Mouse (Mus musculus) kidney, postnatal 4 days (tissue): ENCODE measurements around the gene Gfer.
"Not testable (repeated sequence)": the region's sequence is repeated elsewhere in the genome, so short reads cannot be mapped to it uniquely, and the experiment has no call there.

Experiments
- DNase-seq, 2 experiments: peaks; one replicate each; pipeline ENCODE4 v3.0.0; 2021; ENCODE audit warnings: mixed read lengths in 2 of 2

Gene Gfer

GRCm38 (mm10) chr17:24687146-24687595 lies 8.8 kb downstream of the Gfer start:
- DNase-seq = peak; percentile 73 to 79

GRCm38 (mm10) chr17:24686514-24686913 lies 9.4 kb downstream of the Gfer start:
- peak; percentile 62 to 75 for DNase-seq

DNA sequence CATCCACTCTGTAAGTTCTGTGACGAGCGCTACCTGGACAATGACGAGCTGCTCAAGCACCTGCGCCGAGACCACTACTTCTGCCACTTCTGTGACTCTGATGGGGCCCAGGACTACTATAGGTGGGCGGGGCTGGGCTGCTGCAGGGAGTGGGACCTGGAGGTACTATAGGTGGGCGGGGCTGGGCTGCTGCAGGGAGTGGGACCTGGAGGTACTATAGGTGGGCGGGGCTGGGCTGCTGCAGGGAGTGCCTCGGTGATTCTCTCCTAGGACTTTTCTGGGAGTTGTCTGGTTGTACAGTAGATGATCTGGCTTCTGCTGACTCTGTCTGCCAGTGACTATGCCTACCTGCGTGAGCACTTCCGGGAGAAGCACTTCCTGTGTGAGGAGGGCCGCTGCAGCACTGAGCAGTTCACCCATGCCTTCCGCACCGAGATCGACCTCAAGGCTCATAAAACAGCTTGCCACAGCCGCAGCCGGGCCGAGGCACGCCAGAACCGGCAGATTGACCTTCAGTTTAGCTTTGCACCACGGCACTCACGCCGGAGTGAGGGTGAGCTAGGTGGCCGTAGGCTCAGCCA lies 18.4 kb downstream of the Gfer start:
- no peak for DNase-seq

DNA sequence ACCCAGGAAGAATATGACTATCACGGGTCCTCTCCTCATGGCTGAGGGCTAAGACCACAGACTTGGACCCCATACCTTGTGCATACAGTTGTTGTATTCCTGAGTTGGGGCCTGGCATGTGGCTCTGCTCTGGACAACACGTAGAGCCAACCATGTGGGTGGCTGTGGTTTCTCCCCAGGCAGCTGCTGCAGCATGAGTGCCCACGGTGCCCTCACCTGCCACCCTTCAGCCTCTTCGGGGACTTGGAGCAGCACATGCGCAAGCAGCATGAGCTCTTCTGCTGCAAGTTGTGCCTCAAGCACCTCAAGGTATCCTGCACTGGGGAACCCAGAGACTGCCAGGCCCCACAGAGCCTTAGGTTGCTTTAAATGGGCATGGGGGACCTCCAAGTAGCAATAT lies 19.1 kb downstream of the Gfer start:
- DNase-seq = no peak

- DNase-seq = peak; percentile 82 to 86
Measured at GRCm38 (mm10) chr17:24676187-24676586, 19.8 kb downstream of the Gfer start.

DNA sequence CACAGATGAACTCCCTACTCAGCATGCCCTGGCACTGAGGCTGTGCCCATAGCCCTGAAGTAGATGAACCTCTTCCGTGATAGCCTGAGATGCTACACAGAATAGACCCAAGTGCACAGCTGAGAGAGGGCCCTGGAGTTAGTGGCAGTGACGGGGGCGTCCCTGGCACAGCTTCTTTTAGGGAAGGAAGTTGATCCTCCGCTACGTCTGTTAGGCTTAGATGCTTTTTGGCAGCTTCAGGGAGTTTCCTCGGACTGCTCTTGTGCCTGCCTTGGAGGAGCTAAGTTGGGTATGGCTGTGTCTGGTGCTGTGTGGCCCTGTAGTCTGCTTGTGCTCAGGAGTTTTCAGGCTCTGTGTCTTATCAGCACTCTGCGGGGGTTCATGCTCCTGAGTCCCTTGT lies 21.7 kb downstream of the Gfer start:
- DNase-seq = no peak

DNA sequence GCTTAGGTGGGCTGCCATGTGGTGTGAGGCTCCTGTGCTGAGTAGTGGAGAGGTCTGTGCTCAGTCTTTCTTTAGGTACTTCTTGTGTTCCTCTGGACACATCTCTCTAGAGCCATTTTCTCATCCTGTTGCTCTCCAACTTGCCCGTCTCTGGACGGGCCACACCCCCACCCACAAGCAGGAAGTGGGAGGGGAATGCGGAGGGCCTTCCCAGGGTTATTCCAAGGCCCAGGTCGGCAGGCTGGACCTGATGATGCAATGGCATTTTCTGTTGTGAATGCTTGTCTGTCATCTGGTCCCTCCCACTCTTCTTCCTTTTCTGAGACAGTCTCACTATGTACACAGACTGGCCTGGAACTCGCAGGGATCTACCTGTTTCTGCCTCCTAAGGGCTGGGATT lies 23.8 kb downstream of the Gfer start:
- peak; percentile 55 to 72 for DNase-seq

DNA sequence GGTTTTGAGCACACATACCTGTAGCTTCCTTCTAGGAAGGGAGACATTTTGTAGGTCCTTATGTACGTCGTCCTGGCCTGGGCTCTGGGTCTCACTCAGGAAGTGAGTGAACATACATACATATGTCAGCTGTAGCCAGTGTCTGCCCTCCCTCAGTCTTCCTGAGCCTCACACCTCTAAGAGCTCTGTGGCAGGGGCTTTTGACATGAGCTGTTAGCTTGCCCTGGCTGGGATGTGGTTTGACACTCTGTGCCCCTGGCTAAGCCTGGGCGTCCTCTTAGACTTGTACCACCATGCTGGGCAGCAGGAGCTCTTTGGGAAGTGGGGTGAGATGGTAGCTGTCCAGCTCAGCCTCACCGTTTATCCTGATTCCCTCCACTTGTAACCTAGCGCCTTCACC lies 24.6 kb downstream of the Gfer start:
- no peak for DNase-seq

- no peak for DNase-seq
Measured at GRCm38 (mm10) chr17:24670246-24670844, 25.6 kb downstream of the Gfer start.

DNA sequence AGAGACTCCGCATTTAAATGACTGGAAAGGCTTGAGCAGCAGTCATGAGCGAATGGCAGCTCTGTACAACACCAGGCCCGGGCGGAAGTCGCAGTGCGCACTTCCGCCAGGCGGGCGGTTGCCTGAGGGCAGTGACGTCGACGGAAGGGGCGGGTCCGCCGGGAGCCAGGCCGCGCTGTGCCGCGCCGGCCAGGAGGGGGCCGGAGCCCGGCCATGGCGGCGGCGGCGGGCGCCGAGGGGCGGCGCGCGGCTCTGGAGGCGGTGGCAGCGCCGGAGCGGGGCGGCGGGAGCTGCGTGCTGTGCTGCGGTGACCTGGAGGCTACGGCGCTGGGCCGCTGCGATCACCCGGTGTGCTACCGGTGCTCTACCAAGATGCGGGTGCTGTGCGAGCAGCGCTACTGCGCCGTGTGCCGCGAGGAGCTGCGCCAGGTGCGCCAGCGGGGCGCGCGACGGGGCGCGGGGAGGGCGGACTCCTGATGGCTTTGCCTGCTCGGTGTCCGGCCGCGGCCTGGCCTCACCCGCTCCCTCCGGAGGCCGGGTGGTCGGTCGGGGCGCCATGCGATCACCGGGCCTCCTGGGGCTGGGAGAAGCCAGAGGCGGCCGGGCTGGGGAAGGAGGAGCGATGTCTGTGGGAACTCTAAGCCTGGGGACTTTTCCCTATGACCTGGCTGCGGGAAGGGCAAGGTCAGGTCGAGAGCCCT lies 26.3 kb downstream of the Gfer start, which contains the start of gene Zfp598:
Gene Zfp598 (plus strand): TSS at position 143 of the 701 bp plus-strand sequence.
- DNase-seq = peak; percentile 98

GRCm38 (mm10) chr17:24669214-24669544 lies 26.8 kb downstream of the Gfer start:
- DNase-seq = not testable (repeated sequence)

DNA sequence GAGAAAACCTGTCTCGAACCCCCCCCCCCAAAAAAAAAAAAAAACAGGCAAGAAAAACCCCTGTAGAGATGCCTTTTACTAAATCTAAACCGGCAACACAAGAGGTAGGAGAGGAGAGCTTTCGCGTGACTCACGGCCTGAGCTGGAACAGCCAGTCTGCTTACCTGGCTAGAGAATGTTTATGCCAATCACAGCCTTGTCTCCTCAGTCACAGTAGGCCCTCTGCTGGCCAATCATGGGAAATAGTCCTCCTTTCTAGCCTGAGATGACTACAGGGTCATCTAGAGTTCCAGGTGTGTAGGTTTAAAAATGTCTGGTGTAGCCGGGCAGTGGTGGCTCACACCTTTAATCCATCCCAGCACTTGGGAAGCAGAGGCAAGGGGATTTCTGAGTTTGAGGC lies 28.5 kb downstream of the Gfer start:
- DNase-seq = peak; percentile 70 to 80

- not testable (repeated sequence) for DNase-seq
Measured at GRCm38 (mm10) chr17:24667011-24667410, 28.9 kb downstream of the Gfer start.

DNA sequence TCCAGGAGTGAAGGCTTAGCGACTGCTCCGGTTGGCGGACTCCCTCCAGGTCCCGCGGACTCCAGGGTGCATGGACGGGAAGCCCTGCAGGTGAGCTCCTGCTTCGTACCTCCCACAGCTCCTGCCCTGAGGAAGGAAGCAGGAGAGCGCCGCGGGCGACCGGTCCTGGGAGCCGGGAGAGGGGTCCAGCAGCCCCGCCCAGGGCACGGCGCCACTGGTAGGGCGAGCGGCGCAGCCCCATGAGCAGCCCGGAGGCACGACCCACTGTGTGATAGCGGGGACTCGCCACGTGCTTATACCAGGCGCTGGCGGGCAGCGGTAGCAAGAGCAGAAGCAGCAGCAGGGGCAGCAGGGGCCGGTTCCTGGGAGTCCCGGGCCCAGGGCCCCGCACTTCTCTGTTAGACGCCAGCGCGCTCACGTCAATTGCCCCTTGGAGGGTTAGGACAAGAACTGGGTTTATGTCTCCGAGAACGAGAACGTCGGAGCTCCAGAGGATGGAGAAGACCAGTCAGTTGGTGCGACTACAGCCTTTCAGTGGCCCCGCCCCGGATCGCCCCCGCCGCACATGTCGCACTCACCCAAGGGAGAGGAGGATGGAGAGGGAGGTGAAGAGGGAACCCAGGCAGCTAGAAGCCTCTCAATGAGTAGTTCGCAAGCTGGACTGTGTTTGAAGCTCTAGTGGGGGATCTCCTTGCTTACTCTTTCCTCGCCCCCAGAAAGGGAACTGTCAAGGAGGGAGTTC lies 37.8 kb downstream of the Gfer start, which contains the start of gene Npw:
Gene Npw (minus strand): TSS at position 441 of the 742 bp plus-strand sequence.
- peak; percentile 48 to 60 for DNase-seq

DNA sequence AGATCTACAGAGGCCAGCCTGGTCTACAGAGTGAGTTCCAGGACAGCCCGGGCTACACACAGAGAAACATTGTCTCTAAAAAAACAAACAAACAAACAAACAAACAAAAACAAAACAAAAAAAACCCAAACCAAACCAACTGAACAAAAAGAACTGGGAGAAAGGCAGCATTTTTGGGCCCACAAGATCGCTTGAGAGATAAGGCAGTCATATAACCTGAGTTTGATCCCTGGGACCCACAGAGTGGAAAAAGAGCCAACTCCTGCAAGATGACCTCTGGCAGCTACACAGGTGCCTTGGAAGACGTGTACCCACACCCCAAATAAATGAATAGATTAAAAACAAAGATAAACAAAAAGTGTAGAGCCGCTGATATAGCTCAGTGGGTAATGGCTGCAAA lies 41.0 kb downstream of the Gfer start:
- DNase-seq = no peak

GRCm38 (mm10) chr17:24653967-24654710 lies 41.8 kb downstream of the Gfer start:
- peak; percentile 90 to 93 for DNase-seq

DNA sequence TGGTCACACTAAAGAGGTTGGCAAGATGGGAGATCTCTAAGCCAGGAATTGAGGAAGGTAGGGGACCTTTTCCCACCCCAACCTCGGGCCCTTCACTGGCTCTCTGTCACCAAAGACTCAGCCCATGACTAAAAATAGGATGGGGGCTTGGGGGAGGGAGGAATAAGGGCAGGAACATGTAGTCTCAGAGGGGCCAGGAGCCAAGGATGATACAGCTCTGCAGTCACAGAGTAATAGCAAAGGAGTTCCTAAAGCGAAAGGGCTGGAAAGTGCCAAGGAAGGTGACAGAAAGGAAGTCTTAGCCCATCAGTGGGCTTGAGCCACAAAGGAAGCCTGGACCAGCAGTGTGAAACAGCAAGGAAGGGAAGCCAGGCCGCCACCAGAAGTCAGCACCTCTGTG lies 44.1 kb downstream of the Gfer start:
- DNase-seq = no peak

DNA sequence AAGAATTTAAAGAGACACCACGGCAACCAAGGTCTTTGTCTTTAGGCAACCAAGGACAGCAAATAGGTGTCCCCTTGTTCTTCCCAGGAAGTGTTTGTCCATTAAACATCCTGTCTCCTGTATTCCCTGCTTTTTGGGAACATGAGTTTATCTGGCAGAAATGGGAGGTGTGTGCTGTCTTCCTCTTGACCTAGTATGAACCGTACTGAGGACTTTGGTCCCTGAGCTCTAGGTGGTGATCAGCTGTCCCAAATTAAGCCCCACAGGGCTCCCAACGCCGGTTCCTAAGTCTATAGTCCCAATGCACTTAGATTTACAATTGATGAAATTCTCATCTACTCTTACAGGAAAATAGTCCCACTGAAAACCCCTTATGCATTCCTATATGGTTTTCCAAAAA lies 45.2 kb downstream of the Gfer start:
- DNase-seq = no peak

DNA sequence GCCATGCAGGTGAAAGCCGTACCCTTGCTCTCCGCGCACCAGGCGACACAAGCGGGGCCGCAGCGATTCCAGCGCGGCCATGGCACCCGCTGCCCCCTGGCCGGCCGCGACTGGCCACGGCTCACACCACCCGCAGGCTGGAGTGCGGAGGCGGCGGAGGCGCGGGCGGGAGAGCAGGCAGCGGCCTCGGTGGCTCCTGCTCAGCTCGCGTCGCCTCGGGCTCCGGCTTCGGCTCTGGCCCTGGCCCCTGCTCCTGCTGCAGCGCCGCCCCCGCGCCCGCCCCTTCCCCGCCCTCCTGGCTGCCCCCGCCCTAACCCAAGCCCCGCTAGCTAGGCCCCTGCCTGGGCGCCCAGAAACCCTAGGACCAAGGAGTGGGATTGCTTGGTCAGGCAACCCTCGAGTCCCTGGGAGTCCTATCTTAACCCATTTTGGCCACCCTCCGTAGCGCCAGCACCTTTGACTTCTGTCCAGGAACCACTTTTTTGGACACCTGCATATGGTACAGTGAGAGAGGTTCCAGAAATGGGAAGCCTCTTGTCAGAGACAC lies 45.8 kb downstream of the Gfer start, which contains the start of gene Slc9a3r2:
Gene Slc9a3r2 (minus strand): TSS at position 258 of the 547 bp plus-strand sequence.
- DNase-seq = peak; percentile 80 to 88

DNA sequence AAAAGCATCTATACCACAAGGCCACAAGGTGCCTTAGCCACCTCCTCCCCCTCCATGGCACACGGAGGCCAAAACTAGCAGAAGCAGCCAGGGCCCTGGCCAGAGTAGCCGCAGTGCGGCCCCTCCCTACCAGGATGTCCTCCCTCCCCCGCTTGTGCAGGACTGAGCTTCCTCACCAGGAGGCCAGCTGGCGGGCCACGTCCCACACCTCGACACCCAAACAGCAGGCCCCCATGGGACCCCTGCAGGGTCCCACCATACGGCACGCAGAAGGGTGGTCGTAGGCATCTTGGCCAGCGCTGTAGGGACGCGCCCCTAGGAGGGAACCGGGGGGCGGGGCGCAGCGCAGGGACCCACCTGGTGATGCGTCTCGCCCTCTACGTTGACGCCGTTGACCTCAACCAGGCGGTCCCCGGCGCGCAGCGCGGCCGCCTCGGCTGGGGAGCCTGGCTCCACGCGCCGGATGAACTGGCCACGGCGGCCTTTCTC lies 46.3 kb downstream of the Gfer start:
- DNase-seq = peak; percentile 75 to 83

- DNase-seq = peak; percentile 36 to 47
Measured at GRCm38 (mm10) chr17:24648731-24649377, 47.1 kb downstream of the Gfer start.
